10 mouse cellular contexts compared by ENCODE assay signal in the genomic region with DNA sequence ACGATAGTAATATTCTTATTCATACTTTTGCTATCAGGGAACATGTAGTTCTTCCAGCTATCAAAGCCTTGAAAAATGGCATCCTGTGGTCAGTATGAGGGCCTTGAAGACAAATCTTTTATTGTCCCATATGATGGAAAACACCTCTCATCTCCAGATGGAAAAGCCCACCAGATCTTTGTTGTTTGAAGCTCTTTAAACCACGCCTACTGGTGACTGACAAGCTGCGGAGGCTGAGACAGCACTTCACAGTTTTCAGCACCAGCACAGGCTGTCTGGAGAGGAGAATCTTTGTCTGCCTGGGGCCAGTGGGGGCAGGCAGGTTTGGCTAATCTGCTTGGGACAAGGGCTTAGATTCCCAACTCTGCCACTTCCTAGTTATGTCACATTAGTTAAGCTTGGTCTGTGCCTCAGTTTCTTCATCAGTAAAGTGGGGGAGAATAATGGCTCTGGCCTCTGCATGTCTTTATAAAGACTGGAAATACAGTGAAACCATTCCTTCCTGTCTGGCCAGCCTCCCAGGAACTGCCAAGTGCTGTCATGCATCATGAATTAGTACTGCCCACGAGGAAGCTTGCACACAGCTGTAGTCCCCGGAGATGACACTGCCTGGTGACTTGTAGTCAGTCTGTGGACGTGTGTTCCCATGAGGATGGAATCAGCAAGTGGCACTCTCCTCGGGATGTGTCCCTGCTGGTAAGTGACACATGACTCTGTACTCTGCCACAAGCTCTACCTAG. TPM values are rescaled to one million over a fixed set of nuclear protein-coding genes. Genes with fewer than 3 reads are reported as not detected.
DNase-seq lines count a peak whose midpoint lies in the region; ATAC-seq and TF ChIP-seq lines count a peak whose summit lies in the region.
"Had no signal": no experiment of that assay in that cellular context is flagged by ENCODE, and none has a peak within 500 bp of the region (broad histone marks: within the 10 kb centered on the region; RNA-seq: fewer than 3 reads in every experiment).

No protein-coding gene starts in this region.

- 45% methylated on average over 7 of the region's 7 CpGs for WGBS in midbrain, postnatal 0 days
- 75% methylated on average over 7 of the region's 7 CpGs for WGBS in midbrain, embryonic 10.5 days
- WGBS in forebrain, postnatal 0 days = 39% methylated on average over 7 of the region's 7 CpGs

- peak; percentile 56 to 62 for DNase-seq in cerebellum, postnatal 10 days
- peak; percentile 65 for DNase-seq in midbrain, postnatal 0 days (ENCODE audit: low spot score)
- DNase-seq in midbrain, embryonic 10.5 days (ENCODE audit: low spot score) = no peak
- peak; percentile 24 for DNase-seq in forebrain, postnatal 0 days
- peak; percentile 72 for DNase-seq in lung, postnatal 10 days
- DNase-seq in embryo, embryonic 10.5 days (ENCODE audit: low spot score) = no peak
- DNase-seq in T-cell, adult 2 months (ENCODE audit: low spot score) = no peak

- ATAC-seq in cerebellum, adult (ENCODE audit: insufficient number of reproducible peaks, low FRiP score, low TSS enrichment) = no peak
- no peak for ATAC-seq in midbrain, postnatal 0 days (ENCODE audit: low FRiP score)
- ATAC-seq in forebrain, postnatal 0 days = no peak

- H3K9me3 ChIP-seq in midbrain, postnatal 0 days (ENCODE audit: low read length) = no peaks in the 10 kb centered on the region
- no peaks in the 10 kb centered on the region for H3K9me3 ChIP-seq in midbrain, embryonic 10.5 days (replicated peaks)
- no peaks in the 10 kb centered on the region for H3K9me3 ChIP-seq in forebrain, postnatal 0 days (ENCODE audit: low read length)
- H3K9me3 ChIP-seq: embryonic facial prominence, embryonic 15.5 days; limb, embryonic 12.5 days had no signal

- no peak overlapping the region for H3K9ac ChIP-seq in midbrain, postnatal 0 days (replicated peaks; ENCODE audit: low read length, poor library complexity, severe bottlenecking)
- no peak overlapping the region for H3K9ac ChIP-seq in forebrain, postnatal 0 days
- H3K9ac ChIP-seq: embryonic facial prominence, embryonic 15.5 days; limb, embryonic 12.5 days had no signal

- no peaks in the 10 kb centered on the region for H3K4me1 ChIP-seq in midbrain, postnatal 0 days (ENCODE audit: insufficient read depth, low read length)
- peaks cover 11% of the 10 kb centered on the region for H3K4me1 ChIP-seq in midbrain, embryonic 10.5 days
- peaks cover 12% of the 10 kb centered on the region; the same call in 1 of the 2 replicates for H3K4me1 ChIP-seq in forebrain, postnatal 0 days (ENCODE audit: insufficient read depth)
- H3K4me1 ChIP-seq: limb, embryonic 12.5 days had no signal

- no peaks in the 10 kb centered on the region; the same call in 1 of the 2 replicates for H3K36me3 ChIP-seq in midbrain, postnatal 0 days (ENCODE audit: insufficient read depth, low read length)
- no peaks in the 10 kb centered on the region for H3K36me3 ChIP-seq in midbrain, embryonic 10.5 days
- no peaks in the 10 kb centered on the region for H3K36me3 ChIP-seq in forebrain, postnatal 0 days (ENCODE audit: insufficient read depth)
- H3K36me3 ChIP-seq: embryonic facial prominence, embryonic 15.5 days; limb, embryonic 12.5 days had no signal

- no peak overlapping the region for H3K4me3 ChIP-seq in midbrain, postnatal 0 days (ENCODE audit: low read depth, low read length)
- H3K4me3 ChIP-seq in midbrain, embryonic 10.5 days = no peak overlapping the region
- H3K4me3 ChIP-seq in forebrain, postnatal 0 days (ENCODE audit: low read depth, low read length) = no peak overlapping the region
- H3K4me3 ChIP-seq: embryonic facial prominence, embryonic 15.5 days; limb, embryonic 12.5 days had no signal

- no peak overlapping the region for H3K4me2 ChIP-seq in midbrain, postnatal 0 days (ENCODE audit: low read depth, low read length, poor library complexity, severe bottlenecking)
- H3K4me2 ChIP-seq in forebrain, postnatal 0 days (ENCODE audit: low read depth) = no peak overlapping the region
- H3K4me2 ChIP-seq: embryonic facial prominence, embryonic 15.5 days; limb, embryonic 12.5 days had no signal

- no peak for TF ChIP-seq CTCF in midbrain, postnatal 0 days (IDR thresholded peaks at IDR 0.05)
- no peak for TF ChIP-seq CTCF in forebrain, postnatal 0 days (IDR thresholded peaks at IDR 0.05; ENCODE audit: low read depth)

- no peaks in the 10 kb centered on the region for H3K27me3 ChIP-seq in midbrain, postnatal 0 days (ENCODE audit: insufficient read depth, low read length)
- no peaks in the 10 kb centered on the region for H3K27me3 ChIP-seq in midbrain, embryonic 10.5 days (ENCODE audit: low read depth, poor library complexity, severe bottlenecking)
- H3K27me3 ChIP-seq in forebrain, postnatal 0 days (ENCODE audit: insufficient read depth, low read length) = no peaks in the 10 kb centered on the region
- H3K27me3 ChIP-seq: embryonic facial prominence, embryonic 15.5 days; limb, embryonic 12.5 days had no signal

- H3K27ac ChIP-seq in midbrain, postnatal 0 days (ENCODE audit: low read depth, low read length) = no peak overlapping the region
- no peak overlapping the region for H3K27ac ChIP-seq in midbrain, embryonic 10.5 days (replicated peaks)
- peak overlapping the region; percentile 86 for H3K27ac ChIP-seq in forebrain, postnatal 0 days (ENCODE audit: low read depth, low read length)
- H3K27ac ChIP-seq: embryonic facial prominence, embryonic 15.5 days; limb, embryonic 12.5 days had no signal

RNA-seq across cellular contexts. Expression of a gene that starts 49.9 kb away (rescaled TPM):
- 63.7 and 83.0 TPM in 2 replicates for total RNA-seq in midbrain, postnatal 0 days (2014; rRNA removed)
- polyA plus RNA-seq in midbrain, postnatal 0 days (2015; fragmentation: Nextera tagmentation; extraction: Ambion mirVana) = 42.9 and 49.1 TPM in 2 replicates
- polyA plus RNA-seq in midbrain, embryonic 10.5 days (2016; fragmentation: Nextera tagmentation; extraction: Ambion mirVana) = 3.6 and 3.8 TPM in 2 replicates
- total RNA-seq in forebrain, postnatal 0 days (2014; rRNA removed) = 76.1 and 86.1 TPM in 2 replicates
- 44.0 and 60.6 TPM in 2 replicates for polyA plus RNA-seq in forebrain, postnatal 0 days (2015; fragmentation: Nextera tagmentation; extraction: Ambion mirVana)

Comparison
In these comparisons a context has a peak if more than half of its experiments do, and no peak if none do; other contexts are left out.
1. DNase-seq: peak in cerebellum, postnatal 10 days (2 of 2), midbrain, postnatal 0 days (single experiment), forebrain, postnatal 0 days (single experiment) and lung, postnatal 10 days (single experiment); none in midbrain, embryonic 10.5 days (single experiment), embryo, embryonic 10.5 days (single experiment) and T-cell, adult 2 months (single experiment).